Mouse (Mus musculus) limb, embryonic 10.5 days (tissue): Measurements from ENCODE around the gene Rabl6. TPM values are rescaled to one million over a fixed set of nuclear protein-coding genes. Genes with fewer than 3 reads are reported as not detected.
A peak's percentile ranks its signal among the peaks of the same experiment; 100 is the strongest.

Source experiments
- DNase-seq: peaks from one replicate; pipeline ENCODE4 v3.0.0-alpha.2; 2017; ENCODE audit warnings: low spot score
- H3K27ac ChIP-seq: fragments of 300-500 bp; sonication (generic); 2 replicates; pipeline ENCODE4 v1.5.1; 2016; ENCODE audit warnings: mild to moderate bottlenecking
- H3K27me3 ChIP-seq: fragments of 300-500 bp; sonication (generic); 2 replicates; pipeline ENCODE4 v1.6.1; 2016; ENCODE audit warnings: low read depth, mild to moderate bottlenecking; ENCODE audit not compliant: poor library complexity, severe bottlenecking
- H3K36me3 ChIP-seq: fragments of 300-500 bp; sonication (generic); 2 replicates; pipeline ENCODE4 v1.6.1; 2016; ENCODE audit warnings: mild to moderate bottlenecking, moderate library complexity
- H3K4me1 ChIP-seq: fragments of 300-500 bp; sonication (generic); 2 replicates; pipeline ENCODE4 v1.6.1; 2016
- H3K4me3 ChIP-seq: fragments of 300-500 bp; sonication (generic); 2 replicates; pipeline ENCODE4 v1.5.1; 2016; ENCODE audit warnings: mild to moderate bottlenecking, moderate library complexity
- H3K9me3 ChIP-seq: fragments of 300-500 bp; sonication (generic); replicated peaks from 2 replicates; pipeline ENCODE4 v1.6.1; 2016; ENCODE audit warnings: mild to moderate bottlenecking
- WGBS: fragments of 180-500 bp; shearing (Covaris S2); methylation state at CpG from one replicate; pipeline ENCODE4 v1.1.7; 2016; 5-methylcytosine and 5-hydroxymethylcytosine counted together
- polyA plus RNA-seq: library from polyadenylated mRNA; unstranded; fragments of >200 nt; fragmentation: Nextera tagmentation; extraction: Ambion mirVana; gene quantifications from 2 replicates; pipeline ENCODE4 v1.2.1, GENCODE M21; 2016

The Rabl6 gene
- polyA plus RNA-seq, 1 experiment from 2014 or later = 83.3 TPM

DNA sequence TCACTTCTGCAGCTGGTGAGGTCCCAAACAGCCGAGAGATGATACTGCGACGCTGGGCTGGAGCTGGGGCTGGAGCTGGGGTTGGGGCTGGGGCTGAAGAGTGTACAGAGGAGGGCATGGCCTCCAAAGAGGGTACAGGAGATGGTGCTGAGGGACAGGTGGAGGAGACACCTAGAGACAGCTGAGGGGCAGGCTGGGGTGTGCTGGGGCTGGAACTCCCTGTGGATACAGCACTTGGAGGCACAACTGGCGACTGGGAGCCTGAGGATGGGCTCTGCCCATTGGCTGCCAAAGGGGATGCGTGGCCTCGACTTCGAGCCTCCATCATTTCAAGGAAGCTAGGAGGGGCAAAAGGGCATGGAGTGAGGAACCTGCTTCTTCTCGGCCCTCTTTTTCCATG is 21.0 kb downstream of the Rabl6 start:
- Histone ChIP-seq H3K9me3 (no peaks in the 10 kb centered on the region), H3K27me3 (no peaks in the 10 kb centered on the region), H3K36me3 (peaks cover 99% of the 10 kb centered on the region), H3K4me1 (peaks cover 14% of the 10 kb centered on the region), H3K27ac (no peak overlapping the region), H3K4me3 (no peak overlapping the region)
- 89% methylated on average over 8 of the region's 8 CpGs for WGBS
- DNase-seq = no peak

DNA sequence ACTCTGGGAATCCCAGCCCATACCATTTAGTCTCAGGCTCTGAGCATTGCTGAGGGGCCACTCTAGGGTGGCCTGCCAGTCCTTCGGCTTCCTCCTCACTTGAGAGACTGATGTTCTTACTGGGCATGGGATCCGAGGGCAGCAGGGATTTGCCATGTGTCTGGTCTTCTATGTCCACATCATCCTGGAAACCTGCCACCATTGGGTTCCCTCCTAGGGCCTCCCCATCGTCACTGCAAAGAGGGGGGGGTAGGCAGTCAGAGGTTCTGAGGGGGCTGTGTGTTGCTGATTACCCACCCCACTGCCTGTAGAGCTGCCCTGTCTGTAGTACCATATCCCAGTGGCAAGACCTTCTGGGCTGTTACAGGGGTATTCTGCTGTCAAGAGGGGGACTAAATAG is 22.7 kb downstream of the Rabl6 start:
- Histone ChIP-seq H3K9me3 (no peaks in the 10 kb centered on the region), H3K4me3 (no peak overlapping the region), H3K4me1 (peaks cover 30% of the 10 kb centered on the region), H3K36me3 (peaks cover 82% of the 10 kb centered on the region), H3K27me3 (peaks cover 10% of the 10 kb centered on the region), H3K27ac (no peak overlapping the region)
- DNase-seq = no peak
- WGBS = 88% methylated on average over 3 of the region's 3 CpGs

DNA sequence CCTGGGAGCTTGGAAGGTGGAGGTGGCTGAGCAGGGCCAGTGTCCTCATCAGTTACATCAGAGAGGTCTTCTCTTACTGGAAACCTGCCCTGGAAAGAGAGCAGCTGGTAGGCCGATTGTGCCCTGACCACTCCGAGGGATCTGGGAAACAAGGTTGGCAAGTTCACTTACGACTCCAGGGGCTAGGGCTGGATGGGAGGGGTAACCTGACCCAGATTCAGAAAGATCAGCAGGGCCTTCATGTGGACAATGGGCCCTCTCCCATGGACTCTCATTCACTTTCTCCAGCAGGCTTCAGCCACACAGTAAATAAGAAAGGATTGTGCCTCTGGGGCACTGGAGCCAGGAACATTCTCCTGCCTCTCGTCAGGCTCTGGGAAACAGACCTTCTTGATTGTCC is 23.5 kb downstream of the Rabl6 start:
- H3K27ac ChIP-seq = no peak overlapping the region
- peaks cover 74% of the 10 kb centered on the region for H3K36me3 ChIP-seq
- H3K4me3 ChIP-seq = no peak overlapping the region
- H3K27me3 ChIP-seq = peaks cover 17% of the 10 kb centered on the region
- DNase-seq = no peak
- 92% methylated on average over 4 of the region's 4 CpGs for WGBS
- peaks cover 34% of the 10 kb centered on the region for H3K4me1 ChIP-seq
- no peaks in the 10 kb centered on the region for H3K9me3 ChIP-seq

DNA sequence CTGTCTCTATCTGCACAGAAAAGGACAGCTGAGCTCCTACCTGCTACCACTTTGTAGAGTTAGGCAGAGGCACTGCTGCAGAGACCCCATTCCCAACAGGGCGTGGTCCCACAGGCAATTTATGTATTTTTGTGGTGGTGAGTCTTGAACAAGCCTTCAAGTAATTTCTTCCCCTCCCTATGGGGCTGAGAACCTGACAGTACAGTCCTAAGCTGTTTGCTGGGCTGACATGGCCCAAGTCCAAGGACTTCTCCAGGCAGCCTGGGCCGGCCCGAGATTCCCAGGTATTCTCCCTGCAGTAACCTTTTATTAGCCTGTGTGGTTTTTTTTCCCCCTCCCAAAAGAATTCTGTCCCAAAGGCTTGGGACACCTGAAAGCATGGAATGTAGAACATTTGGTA is 24.2 kb downstream of the Rabl6 start:
- Histone ChIP-seq H3K27ac (no peak overlapping the region), H3K4me3 (no peak overlapping the region), H3K9me3 (no peaks in the 10 kb centered on the region), H3K4me1 (peaks cover 41% of the 10 kb centered on the region), H3K36me3 (peaks cover 67% of the 10 kb centered on the region), H3K27me3 (peaks cover 24% of the 10 kb centered on the region)
- no peak for DNase-seq
- WGBS = 94% methylated on average over 3 of the region's 3 CpGs

DNA sequence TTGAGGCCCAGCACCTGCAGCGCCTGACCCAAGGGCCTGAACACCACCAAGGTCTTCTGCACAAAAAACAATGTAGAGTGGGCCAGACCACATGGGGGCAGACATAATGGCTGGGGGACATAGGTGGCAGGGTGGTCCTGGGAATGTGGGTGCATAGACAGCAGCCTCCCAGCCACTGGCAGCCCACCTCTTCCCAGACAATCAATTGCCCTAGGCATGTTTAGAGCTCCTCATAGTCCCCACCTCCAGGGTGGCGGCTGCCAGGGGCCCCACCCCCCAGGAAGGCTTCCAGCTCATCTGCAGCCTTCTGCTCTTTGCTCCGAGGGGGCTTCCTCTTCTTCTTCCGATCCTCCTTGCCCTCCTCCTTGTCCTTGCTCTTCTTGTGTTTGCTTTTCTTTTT is 24.8 kb downstream of the Rabl6 start:
- 72% methylated on average over 4 of the region's 4 CpGs for WGBS
- no peak for DNase-seq
- Histone ChIP-seq H3K27me3 (peaks cover 30% of the 10 kb centered on the region), H3K9me3 (no peaks in the 10 kb centered on the region), H3K4me1 (peaks cover 47% of the 10 kb centered on the region), H3K36me3 (peaks cover 62% of the 10 kb centered on the region), H3K4me3 (no peak overlapping the region), H3K27ac (no peak overlapping the region)

DNA sequence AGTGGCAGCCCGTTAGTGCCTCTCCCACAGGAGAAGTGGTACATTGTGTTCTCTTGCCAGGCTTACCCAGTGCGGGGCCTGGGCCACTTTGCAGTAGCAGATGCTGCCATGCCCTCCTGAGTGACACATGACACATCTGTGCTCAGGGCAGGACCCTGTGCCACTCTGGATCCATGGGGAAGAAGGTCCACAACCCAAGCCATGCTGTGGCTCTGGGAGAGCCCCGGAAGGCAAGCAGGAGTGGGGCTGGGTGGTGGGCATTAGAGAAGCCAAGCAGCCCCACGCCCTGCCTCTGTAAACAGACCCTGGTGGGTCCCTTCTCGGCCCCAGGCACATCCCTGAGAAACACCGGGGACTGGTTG is 25.2 kb downstream of the Rabl6 start:
- Histone ChIP-seq H3K27me3 (peaks cover 35% of the 10 kb centered on the region), H3K9me3 (no peaks in the 10 kb centered on the region), H3K4me1 (peaks cover 51% of the 10 kb centered on the region), H3K27ac (no peak overlapping the region), H3K36me3 (peaks cover 57% of the 10 kb centered on the region), H3K4me3 (no peak overlapping the region)
- WGBS = 93% methylated on average over 6 of the region's 6 CpGs
- no peak for DNase-seq

DNA sequence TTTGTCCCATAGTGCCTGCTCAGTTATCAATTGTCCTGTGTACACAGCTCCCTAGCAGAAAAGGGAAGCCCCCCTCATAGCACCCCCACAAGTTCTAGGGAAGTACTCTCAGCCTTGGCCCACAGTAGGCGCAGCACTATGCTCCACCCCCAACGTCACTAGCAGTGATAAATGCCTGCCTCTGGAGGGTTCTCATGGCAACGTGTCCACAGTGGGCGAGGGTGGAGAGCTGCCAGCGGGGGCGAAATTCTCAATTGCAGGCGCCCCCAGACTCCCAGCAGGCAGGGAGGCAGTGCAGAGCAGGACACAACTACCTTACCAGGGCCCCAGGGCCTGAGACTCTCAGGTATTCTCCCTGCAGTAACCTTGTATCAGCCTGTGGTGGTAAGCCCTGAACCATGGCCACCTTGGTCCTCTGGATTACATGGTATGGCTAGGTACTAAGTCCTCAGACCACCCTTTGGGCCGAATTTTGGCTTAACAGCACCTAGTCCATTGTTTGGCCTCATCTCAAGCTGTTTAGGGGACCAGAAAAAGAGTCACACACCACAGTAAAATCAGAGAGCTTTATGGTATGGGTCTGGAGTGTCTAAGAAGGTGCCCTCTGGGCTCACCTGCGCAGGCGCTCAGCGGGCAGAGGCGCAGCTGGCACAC is 25.7 kb downstream of the Rabl6 start:
- Histone ChIP-seq H3K4me3 (peak overlapping the region; percentile 6; the same call in 1 of the 2 replicates), H3K27me3 (peaks cover 40% of the 10 kb centered on the region), H3K4me1 (peaks cover 56% of the 10 kb centered on the region), H3K36me3 (peaks cover 52% of the 10 kb centered on the region), H3K27ac (no peak overlapping the region), H3K9me3 (no peaks in the 10 kb centered on the region)
- 62% methylated on average over 12 of the region's 12 CpGs for WGBS
- DNase-seq = peak; percentile 37

DNA sequence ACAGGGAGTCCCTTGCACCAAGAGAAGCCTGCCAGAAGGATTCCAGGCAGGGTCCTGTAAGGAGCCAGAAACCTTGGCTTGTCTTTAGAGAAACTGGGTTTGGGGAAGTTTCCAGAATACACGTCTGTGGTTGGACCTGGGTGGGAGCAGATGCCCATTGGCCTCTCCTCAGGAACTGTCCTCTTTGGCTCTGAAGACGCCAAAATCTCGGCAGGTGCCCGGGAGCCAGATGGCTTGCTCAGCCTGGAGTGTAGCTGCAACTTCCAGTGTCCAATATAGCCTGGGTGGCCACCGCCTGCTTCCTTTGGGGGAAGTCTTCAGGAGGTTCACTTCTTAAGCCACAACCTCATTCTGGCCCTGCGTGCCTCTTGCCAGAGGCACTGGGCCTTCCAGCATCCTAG is 26.4 kb downstream of the Rabl6 start:
- DNase-seq = peak; percentile 37
- Histone ChIP-seq H3K36me3 (peaks cover 45% of the 10 kb centered on the region), H3K27ac (no peak overlapping the region), H3K27me3 (peaks cover 47% of the 10 kb centered on the region), H3K4me1 (peaks cover 63% of the 10 kb centered on the region), H3K9me3 (no peaks in the 10 kb centered on the region), H3K4me3 (peak overlapping the region; percentile 44; the same call in 1 of the 2 replicates)
- WGBS = 47% methylated on average over 6 of the region's 6 CpGs

DNA sequence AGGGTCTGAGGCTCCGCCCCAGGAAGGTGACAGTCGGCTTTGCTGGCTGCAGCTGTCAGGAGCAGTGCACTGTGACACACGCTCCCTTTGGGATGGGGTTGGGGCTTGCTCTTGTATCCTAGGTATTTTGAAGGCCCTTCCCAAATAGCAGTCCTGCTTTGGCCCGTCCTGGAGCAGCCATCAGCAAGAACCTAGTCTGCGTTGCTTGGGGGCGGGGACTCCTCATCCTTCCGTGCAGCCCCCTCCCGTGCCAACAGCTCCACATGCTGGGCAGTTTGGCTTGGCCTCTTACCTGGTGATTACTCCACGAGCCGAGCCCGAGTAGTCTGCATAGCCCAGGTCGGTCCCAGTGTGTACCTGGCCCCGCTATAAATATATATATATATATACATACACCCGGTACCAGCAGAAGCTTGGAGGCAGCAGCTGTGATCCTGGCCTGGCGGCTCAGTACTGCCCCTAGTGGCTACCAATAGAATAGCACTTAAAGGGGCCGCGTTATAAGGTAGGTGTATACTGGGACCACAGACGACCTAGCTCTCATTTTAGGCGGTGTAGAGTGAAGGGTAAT is 26.9 kb downstream of the Rabl6 start, which contains the start of gene Ajm1:
Gene Ajm1 (minus strand): TSS at position 464 of the 571 bp plus-strand sequence.
- H3K4me1 ChIP-seq = peaks cover 64% of the 10 kb centered on the region

DNA sequence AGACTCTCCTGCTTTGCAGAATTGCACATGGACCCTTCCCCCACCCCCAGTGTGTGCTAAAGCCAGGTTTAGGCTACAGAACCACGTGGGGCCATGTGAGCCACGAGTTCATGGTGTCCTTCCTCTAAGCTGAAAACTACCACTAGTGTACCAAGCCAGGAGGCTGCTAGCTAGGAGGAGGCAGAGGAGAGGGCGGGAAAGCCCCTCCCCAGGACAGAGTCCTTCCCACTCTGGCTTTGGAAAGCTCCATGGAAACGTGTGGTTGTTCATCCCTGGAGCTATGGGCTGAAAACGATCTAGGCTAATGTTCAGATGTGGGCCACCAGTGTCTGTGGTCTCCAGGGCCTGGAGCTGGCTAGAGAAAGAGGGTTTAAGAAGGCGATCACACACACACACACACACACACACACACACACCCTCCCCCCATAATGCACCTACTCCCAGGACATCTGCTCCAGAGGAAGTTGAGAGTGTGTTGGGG is 27.7 kb downstream of the Rabl6 start:
- H3K4me3 ChIP-seq = no peak overlapping the region
- no peak overlapping the region for H3K27ac ChIP-seq
- H3K4me1 ChIP-seq = peaks cover 68% of the 10 kb centered on the region
- peaks cover 59% of the 10 kb centered on the region for H3K27me3 ChIP-seq
- H3K9me3 ChIP-seq = no peaks in the 10 kb centered on the region
- WGBS = 51% methylated on average over 6 of the region's 6 CpGs
- H3K36me3 ChIP-seq = peaks cover 33% of the 10 kb centered on the region
- no peak for DNase-seq

More for the DNA sequence above, 26.9 kb downstream of the Rabl6 start, which contains the start of gene Ajm1:
- DNase-seq = peak; percentile 73
- 7% methylated on average over 19 of the region's 19 CpGs for WGBS
- H3K4me3 ChIP-seq = peak within 1 kb of the TSS; percentile 44
- H3K36me3 ChIP-seq = peaks cover 40% of the 10 kb centered on the region
- H3K27ac ChIP-seq = no peak within 1 kb of the TSS
- peaks cover 52% of the 10 kb centered on the region for H3K27me3 ChIP-seq
- no peaks in the 10 kb centered on the region for H3K9me3 ChIP-seq

DNA sequence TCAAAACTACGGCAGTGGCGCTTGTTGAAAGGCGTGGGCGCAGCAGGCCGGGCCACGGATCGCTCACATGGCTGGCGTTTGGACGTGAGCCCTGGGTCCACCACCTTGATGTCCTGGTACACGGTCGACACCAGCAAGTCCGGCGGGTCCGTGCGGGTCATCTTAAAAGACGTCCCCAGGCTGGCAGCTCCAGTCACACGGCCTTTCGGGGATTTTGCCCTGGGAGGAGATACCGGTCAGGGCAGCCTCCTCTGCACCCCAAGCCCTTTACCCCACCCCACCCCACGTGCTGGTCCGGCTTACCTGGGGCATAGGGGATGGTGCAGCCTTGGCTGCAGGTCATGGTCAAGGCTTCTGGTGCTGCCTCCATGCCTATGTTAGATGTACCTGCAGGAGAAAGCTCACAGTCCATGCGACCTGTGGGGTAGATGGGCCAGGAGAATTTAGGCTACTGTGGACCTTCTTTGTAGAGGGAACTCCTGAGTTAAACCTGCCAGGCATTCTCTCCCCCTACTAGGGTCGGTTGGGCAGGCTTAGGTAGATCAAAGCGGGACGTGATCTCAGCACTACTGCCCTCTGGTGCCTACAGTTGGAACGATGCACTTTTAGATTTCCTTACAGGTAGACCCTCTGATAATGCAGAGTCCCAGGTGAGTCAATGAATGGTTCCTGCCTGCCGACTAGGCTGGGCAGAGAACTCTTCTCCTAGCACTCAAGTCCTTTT is 28.4 kb downstream of the Rabl6 start:
- Histone ChIP-seq H3K27me3 (peaks cover 62% of the 10 kb centered on the region), H3K4me1 (peaks cover 76% of the 10 kb centered on the region), H3K36me3 (peaks cover 25% of the 10 kb centered on the region), H3K9me3 (no peaks in the 10 kb centered on the region), H3K27ac (no peak overlapping the region), H3K4me3 (peak overlapping the region; percentile 44)
- 5% methylated on average over 27 of the region's 27 CpGs for WGBS
- peak; percentile 64 for DNase-seq

DNA sequence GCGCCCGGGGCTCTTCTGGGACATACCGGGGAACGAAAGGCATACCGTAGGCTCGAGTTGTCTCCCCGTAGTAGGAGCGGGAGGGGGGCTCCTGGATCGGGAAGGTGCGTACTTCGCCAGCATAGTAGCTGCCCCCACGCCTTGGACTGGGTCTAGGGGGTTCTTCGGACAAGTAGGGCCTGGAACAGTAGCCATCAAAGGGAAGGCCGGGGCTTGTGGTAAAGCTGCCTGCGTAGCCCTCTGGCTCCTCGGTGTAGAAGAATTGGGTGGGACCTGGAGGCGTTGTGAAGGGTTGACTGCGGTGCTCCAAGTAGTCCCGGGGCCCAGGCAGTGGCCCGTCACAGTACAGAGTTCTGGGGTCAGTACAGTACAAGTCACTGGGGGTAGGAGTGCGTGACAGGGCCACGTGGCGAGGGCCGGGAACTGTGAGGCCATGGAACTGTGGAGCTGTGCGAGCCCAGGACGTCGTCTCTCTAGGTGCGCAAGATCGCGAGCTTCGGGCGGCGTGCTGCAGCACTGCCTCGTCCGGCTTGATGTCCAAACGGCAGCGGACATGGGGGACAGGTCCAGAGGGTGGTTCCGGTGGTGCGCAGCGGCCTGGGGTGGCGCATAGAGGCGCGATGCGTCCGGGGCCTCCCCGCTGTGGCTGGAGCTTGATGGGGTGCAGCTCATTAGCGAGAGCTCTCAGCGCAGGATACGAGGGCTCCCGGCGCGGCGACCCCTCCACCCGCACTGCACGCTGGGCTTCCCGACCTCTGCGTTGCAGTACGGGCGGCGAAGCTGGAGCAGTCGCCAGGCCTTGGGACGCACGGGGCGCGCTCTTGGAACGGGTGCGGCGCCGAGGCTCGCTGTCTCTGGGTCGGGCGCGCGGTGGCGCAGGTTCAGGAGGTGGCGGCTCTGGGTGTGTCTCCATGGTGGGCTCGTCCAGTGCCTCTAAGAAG is 29.3 kb downstream of the Rabl6 start:
- Histone ChIP-seq H3K27ac (peak overlapping the region; percentile 33; the same call in 1 of the 2 replicates), H3K36me3 (peaks cover 17% of the 10 kb centered on the region), H3K27me3 (peaks cover 62% of the 10 kb centered on the region), H3K4me3 (peak overlapping the region; percentile 44), H3K4me1 (peaks cover 79% of the 10 kb centered on the region), H3K9me3 (no peaks in the 10 kb centered on the region)
- WGBS = 6% methylated on average over 77 of the region's 77 CpGs
- DNase-seq = peak; percentile 68
